Mouse (Mus musculus) 3134 (cell line): Measurements from ENCODE around the gene Grm7.
A peak's percentile ranks its signal among the peaks of the same experiment; 100 is the strongest.

Experiments used
- DNase-seq: peaks from one replicate; pipeline ENCODE4 v3.0.0-alpha.2; 2011; ENCODE audit warnings: low spot score; ENCODE audit not compliant: insufficient read length; ENCODE audit errors: extremely low read depth

The Grm7 gene

DNA sequence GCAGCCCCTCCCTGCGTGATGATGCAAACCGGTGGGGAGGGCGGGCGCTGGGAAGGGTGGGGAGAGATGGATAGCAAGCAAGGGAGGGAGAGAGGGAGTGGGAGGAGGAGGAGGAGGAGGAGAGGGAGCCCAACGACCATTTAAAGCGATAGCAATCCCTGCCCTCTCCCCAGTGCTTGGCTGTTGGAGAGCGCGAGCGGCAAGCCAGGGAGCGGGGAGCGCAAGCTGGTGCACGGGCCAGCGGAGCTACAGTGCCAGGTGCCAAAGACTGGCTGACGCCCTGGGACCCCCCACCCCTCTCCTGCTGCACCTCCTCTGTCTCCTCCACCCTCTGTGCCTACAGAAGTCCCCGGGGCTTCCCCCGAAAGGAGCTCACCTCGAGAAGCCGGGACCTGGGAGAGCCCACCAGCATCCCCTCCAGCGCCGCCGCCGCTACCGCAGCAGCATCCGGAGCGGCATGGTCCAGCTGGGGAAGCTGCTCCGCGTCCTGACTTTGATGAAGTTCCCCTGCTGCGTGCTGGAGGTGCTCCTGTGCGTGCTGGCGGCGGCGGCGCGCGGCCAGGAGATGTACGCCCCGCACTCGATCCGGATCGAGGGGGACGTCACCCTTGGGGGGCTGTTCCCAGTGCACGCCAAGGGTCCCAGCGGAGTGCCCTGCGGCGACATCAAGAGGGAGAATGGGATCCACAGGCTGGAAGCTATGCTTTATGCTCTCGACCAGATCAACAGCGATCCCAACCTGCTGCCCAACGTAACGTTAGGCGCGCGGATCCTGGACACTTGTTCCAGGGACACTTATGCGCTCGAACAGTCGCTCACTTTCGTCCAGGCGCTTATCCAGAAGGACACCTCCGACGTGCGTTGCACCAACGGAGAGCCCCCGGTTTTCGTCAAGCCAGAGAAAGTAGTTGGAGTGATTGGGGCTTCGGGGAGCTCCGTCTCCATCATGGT is at the start of gene Grm7:
Grm7 (plus strand) TSS at position 171 of the 951 bp plus-strand sequence.
- DNase-seq = peak; percentile 15

DNA sequence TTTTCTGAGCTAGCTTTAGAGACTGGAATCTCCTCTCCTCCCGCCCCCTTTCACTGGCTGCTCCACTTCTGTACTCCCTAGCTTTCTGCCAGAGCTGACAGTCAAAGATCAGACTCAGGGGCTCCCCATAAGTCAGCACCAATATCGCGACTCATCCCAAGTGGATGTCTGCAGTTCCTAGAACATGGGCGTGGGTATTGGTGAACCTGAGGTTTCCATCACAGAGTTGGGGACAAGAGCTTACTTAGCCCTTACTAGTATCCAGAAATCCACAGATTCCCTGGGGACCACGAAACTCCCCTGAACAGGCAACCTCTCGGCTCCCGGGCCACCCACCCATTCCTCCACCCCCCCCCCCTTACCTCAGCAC is 355 bp upstream of the Grm7 start:
- DNase-seq = no peak

DNA sequence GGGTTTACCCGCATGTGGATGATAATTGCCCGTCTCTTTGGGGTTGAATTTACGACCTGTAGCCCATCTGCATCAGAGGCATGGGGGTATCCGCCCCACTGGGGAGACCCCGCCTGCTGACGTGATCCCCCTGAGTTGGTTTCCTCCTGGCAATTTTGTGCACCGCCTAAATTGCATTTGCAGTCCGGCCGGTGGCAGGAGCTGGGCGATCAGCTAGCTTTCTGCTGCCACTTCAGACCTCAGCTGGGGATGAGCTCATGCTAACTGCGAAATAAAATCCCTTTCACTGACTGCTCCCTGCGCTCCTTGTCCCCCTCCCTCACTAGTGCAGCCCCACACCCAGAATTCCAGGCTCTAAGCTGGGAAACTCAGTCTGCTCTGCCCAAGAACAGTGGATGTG is 1.5 kb downstream of the Grm7 start:
- peak; percentile 4 for DNase-seq

DNA sequence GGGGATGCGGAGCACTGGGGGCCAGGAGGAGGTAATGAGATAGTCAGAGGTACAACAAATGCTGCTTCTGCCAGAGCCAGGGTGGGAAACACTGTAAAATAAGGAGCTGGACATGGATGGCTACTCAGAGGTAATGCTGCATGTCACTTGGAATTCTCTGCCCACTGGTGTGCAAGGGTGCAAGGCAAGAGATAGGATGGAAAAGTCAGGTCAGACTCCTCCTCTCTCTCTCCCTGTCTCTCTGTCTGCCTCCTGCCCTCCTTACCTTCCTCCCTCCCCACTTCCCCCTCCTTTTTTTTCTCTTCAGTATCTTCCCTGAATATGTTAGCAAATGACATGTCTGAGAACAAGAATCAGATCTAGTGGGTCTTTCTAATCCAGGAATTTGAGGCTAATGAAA is 3.8 kb downstream of the Grm7 start:
- DNase-seq = no peak

DNA sequence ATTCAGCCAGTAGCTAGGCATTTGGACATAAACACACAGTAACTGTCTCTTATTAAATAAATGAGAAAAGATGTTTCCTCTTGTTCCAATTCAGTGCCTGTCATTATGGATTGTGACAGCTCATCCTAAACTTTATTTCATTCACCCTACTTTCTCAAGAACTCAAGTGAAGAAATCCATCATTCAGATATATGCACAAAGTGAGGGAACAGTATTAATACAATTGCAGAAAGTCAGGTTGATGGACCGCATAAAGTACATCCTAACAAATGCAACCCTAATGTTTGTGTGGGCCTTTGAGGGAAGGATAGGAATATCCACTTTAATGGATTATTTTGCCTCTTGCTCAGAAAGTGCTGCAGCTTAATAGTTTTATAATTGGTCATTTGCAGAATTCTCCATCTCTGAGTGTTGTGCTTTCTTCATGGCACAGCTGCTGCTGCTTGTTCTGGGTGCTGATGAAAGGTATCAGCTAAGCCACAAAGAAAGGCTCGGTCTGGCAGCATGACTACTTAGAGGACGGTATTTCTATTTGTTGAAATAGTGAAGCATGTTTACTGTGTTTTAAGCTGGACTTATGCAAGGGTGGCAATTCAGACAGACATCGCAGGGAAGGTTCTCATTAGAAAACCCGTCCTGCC is 8.1 kb downstream of the Grm7 start:
- DNase-seq = no peak

DNA sequence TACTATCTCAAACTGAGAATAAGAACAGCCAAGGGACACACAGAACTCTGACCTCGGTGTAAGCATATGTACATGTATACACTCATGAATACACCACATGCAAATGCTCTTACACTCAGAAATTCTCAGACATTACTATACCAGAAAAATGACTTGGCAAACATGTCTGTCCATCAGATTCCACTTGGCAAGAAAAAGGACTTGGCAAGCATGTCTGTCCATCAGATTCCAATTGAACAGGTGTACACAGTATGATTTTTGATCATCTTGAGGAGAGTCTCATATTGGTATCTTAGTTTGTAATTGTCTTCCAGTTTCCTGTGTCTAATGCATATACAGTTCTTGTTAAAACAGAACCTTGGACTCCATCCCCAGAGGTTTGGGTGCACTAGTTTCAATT is 19.1 kb downstream of the Grm7 start:
- no peak for DNase-seq

DNA sequence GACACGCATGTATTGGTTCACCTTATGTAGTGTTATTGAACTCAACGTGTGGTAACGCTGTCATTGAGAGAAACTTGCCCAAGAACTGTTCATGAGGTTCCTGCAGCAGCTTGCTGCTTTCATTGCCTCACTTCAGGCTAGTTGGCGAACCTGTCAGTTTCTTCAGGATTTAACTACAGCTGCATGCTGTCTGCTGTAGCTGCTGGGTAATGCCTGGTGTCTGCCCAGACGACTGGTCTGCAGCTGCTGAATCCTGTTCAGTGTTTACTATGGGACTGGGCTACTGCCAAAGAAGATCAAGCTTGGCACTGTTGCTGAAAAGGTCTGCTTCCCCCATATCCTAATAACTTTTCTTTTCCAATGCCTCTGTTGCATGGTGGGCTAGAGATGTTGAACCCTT is 23.1 kb downstream of the Grm7 start:
- no peak for DNase-seq

DNA sequence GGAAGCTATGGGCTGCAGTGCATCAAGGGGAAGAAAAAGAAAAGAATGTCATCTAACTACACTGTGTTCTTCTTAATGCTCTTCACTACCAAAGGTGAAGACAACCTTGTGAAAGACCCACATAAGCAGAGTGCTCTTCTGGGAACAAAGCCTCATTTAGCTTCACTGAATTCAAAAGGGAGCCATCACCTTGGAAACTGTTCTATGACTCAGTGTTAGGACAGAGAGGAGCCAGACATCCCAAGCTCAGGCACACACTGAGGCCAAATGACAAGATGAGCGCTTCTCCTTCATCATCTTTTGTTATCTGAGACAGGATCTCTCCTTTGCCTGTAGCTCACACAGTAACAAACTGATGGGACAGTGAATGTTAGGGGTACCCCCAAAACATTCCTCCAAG is 45.6 kb downstream of the Grm7 start:
- DNase-seq = no peak

DNA sequence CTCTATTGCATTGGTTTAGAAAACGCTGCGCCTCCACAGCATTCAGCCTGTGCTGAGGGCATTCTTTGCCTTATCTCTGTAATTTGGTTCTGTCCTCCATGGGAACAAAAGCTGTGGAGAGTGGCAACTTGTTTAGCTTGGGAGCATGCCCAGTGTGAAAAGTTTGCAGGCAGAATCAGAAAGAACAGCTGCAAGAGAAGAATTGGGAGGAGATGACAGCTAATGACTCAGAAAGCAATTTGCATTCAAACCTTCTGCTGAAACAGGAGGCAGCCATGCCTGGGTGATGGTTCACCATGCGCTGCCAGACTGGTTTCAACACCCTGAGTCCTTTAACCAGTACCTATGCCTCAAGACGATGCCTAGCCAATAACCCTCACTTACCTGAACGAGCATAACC is 64.4 kb downstream of the Grm7 start:
- DNase-seq = no peak

DNA sequence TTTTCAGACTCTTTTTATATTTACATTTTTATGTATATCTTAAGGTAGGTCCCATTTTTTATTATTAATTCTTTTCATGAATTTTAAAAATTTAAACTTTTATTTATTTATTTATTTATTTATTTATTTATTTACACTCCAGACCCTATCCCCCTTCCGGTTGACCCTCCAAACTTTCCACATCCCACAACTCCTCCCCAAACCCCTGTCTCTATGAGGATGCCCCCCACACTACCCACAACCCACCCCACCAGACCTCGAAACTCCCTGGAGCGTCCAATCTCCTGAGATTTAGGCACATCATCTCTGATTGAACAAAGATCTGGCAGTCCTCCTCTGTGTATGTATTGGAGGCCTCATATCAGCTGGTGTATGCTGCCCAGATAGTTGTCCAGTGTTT is 69.6 kb downstream of the Grm7 start:
- no peak for DNase-seq

DNA sequence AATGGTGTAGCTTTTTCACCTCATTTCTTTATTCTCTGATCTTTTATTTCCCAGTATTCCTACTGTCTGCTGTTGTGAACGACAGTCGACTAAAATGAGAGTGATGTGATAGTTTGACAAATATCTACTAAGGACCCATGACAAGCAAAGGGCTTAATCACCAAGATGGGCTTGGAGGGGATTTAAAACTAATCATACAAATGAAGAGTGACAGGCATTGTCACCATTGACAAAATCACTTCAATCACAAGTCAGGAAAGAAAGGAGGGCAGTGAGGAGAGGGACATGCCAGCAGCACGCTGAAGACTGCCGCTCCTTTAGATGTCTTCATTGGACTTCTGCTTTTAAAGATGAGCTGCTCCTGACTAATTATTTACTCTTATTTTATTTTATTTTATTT is 78.0 kb downstream of the Grm7 start:
- DNase-seq = no peak

DNA sequence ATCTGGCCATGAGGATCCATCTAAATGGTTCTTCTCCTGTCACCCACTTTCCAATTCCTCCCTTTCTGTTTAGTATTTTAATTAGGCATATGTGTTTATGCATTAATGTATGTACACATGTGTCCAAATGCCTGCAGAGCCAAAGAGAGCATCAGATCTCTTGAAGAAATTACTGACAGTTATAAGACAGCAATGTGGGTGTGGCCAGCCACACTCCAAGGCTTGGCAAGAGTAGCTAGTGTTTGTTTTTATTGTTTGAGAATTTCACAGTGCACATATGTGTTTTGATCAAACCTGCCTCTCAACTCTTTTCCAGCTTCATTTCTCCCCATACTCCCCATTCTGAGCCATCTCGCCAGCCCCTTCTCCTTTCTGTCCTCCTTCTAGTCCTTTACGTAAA is 88.5 kb downstream of the Grm7 start:
- DNase-seq = no peak

DNA sequence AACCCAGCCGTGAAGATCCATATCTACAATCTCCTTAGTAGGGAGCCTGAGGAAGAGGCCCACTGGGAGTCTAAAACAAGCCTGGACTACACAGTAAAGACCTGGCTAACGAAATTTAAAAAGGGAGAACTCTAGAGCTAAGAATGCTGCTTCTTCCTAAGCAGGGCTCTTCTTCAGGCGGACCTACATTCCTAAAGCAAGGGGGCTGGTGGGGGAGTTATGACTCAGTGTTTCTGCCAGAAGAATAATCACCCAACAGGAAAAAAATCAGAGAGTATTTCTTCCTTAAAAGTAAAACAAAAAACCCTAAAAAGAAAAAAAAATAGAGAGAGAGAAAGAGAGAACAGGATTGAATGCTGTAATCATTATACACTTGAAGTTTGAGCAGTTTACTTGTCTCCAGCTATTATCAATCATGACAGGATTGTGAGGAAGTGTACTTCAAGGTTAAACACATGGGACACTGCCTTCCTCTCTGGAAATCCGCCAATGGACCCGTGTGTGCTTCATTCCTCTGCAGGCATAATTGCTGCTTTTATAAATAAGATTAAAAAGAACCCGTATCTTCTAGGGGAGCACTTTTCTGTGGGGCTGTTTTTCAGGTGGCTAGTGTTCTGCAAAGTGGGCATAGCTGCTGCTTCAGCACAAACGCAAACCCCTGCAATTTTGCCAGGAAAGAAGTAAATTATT is 98.7 kb downstream of the Grm7 start:
- DNase-seq = no peak

DNA sequence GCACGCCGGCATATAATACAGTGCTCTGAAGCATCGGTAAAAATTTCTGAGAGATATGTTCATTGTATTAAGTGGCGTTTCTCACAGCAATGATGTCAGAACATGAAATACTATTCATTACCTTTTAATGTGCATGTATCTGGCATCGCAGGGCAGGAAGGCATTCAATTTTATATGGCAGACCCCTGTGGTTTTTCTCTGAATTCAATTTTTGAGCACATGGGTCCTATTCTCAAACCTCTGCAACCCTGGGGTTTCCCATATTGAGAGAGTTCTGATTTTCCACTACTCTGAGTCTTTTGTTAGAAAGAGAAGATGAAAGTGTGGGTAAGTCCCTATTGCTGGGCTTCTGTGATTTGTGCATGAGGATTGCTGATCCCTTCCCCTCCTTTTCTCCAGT is 110.5 kb downstream of the Grm7 start:
- no peak for DNase-seq

DNA sequence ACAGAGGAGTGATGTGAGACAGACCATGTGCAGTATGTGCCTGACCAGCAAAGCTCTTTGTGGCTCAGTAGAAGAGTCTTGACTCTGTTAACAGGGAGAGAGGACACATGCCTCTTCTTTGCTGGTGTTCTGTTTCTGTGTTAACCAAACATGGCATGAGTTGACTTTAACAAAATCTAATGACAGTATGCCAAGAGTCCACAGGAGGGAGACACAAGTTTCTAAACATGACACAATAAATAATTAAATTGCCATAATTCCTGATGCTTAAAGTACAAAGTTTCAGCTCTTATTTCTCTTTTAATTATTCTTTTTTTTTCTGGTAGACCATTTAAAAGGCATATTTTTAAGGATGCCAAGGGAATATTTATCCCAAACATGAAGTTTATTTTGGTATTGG is 124.2 kb downstream of the Grm7 start:
- DNase-seq = no peak

DNA sequence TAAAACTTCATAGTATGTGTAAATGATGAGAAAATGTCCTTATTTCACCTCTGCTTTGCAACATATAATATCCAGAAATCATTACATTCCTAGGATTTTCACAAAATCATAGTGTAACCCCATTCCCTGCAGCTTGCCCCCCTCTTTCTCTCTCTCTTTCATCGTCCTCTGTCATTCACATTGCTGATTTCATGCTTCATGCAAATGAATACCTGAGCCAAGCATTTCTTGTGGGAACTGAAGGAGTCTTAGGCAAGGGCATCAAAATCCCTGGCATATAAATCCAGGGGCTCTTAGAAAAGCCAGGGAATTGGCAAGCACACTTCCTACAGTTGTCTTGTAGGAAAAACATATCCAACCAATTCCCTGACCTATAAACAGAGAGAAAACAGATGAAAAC is 127.3 kb downstream of the Grm7 start:
- no peak for DNase-seq

DNA sequence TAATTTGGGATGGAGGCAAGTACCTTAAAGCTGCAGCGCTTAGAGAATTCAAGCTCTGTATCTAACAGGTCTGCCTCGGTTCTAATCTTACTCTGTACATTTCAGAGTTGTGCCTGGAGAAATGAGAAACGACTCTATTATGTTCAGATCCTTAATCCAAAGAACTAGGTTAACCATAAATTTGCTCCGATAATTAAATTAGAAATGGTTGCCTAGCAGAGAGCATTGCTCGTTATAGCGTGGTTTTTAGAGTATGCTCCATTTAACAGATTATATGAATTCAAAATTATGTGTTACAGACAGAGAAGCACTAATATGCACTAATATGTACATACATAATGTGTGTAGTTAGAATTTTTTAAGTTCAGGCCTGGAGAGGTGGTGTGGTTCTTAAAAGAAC is 130.7 kb downstream of the Grm7 start:
- no peak for DNase-seq

DNA sequence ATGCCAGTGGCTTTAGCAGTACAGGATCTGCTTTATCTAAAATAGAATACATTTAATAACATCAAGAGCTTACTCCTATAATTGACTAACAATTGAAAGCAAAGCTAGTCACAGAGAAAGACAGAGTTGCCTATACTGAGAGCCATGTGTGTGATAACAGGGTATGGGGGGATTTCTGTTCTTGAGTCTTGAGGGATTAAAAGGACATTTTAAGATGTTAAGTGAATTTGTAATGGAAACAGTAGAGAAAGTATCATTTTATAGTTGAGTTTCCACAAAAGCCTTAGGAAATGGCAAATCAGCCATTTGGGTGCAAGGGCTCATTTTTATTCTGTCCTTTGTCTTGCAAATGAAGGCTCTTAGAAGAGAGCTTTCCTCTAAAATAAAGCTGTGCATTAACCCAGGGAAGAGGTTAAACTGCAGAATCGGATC is 140.1 kb downstream of the Grm7 start:
- DNase-seq = no peak

DNA sequence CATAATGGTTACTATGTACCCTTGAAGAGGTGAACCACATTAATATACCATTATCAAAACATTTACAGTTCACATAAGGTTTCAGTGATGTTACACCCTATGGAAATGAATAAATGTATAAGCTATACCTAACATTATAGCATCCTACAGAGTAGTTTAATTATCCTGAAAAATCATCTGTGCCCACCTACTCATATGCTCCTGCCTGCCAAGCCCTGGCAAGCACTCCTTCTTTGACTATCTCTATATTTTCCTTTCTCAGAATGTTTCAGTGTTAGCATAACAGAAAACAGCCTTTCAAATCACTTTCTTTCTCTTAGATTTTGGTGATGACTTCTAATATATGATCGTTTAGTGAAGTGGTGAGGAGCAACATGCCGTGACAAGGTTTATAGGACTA is 147.3 kb downstream of the Grm7 start:
- DNase-seq = no peak

DNA sequence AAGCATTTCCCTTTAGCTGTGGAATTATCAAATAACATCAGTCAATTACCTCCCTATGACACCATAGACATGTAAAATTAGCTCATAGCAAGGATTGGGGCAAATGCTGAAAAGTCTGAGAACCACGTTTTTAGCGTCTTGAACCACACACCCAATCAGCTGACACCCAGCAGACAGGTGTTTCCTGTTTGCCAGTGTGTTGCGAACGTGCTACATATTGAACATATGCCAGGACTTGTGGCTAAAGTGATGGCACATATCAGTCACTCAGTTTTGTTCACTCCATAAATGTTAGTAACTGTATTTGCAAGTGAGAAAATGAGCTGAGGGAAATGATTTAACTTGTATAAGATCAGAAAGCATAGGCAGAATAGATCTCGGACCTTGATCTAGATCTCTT is 162.1 kb downstream of the Grm7 start:
- DNase-seq = no peak

DNA sequence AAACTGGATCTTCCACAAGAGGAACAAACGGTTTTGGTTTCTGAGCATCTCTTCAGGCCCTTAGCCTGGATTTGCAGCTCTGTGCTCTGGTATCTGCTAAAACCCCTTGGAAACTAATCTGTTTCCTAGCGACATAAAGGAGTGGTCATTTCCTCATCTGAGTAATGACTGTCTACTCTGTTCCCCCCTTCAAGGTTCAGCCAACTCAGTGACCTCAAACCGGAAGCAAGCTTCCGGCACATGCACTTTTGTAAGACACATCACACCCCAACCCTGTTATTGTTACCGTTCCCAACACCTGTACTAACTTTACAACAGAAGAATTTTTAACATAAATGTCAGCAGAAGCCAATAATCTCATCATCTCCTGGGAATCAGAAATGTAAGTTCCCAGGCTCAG is 166.8 kb downstream of the Grm7 start:
- DNase-seq = no peak

DNA sequence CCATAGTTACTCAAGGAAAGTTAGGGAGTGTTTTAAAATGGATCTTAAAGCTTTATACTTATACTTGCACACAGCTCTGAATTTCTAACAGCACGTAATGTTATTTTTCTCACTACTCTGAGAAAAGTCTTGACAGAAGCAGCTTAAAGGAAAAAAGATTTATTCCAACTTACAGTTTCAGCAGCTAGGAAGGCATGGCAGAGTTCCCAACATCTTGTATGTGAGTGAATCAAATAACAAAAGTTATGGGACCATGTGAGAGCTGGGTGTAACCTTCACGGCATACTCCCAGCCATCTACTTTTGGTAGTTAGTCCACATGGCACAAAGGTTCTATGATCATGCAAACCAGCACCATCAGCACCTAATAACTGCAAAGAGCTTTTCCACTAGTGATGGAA is 172.9 kb downstream of the Grm7 start:
- no peak for DNase-seq
